Mouse (Mus musculus): Measurements from ENCODE around the gene Arl4a. TPM values are rescaled to one million over a fixed set of nuclear protein-coding genes. Genes with fewer than 3 reads are reported as not detected.
A peak's percentile ranks its signal among the peaks of the same experiment; 100 is the strongest.

Gene Arl4a
- polyA plus RNA-seq (2016; fragmentation: Nextera tagmentation; extraction: Ambion mirVana) = 90.7 and 105 TPM in 2 replicates

GRCm38 (mm10) chr12:40037876-40038463, at the start of gene Arl4a:
TSS of gene Arl4a (minus strand) at chr12:40038025.
- peak within 1 kb of the TSS; percentile 92 for H3K27ac ChIP-seq
- WGBS = under 1% methylated on average over 68 of the region's 68 CpGs
- peak within 1 kb of the TSS; percentile 74 for H3K9ac ChIP-seq
- H3K4me1 ChIP-seq = peaks cover 10% of the 10 kb centered on the region
- peak; percentile 92 for ATAC-seq (ENCODE audit: low FRiP score)
- H3K36me3 ChIP-seq = no peaks in the 10 kb centered on the region
- no peaks in the 10 kb centered on the region for H3K9me3 ChIP-seq (replicated peaks)
- peak within 1 kb of the TSS; percentile 69 for H3K4me2 ChIP-seq (replicated peaks)
- no peaks in the 10 kb centered on the region for H3K27me3 ChIP-seq
- H3K4me3 ChIP-seq = peak within 1 kb of the TSS; percentile 88

- no peaks in the 10 kb centered on the region for H3K27me3 ChIP-seq
- no peak overlapping the region for H3K4me3 ChIP-seq
- no peak for ATAC-seq (ENCODE audit: low FRiP score)
- no peaks in the 10 kb centered on the region for H3K4me1 ChIP-seq
- WGBS = 75% methylated on average over 5 of the region's 5 CpGs
- H3K4me2 ChIP-seq (replicated peaks) = no peak overlapping the region
- no peak overlapping the region for H3K27ac ChIP-seq
- H3K9me3 ChIP-seq (replicated peaks) = no peaks in the 10 kb centered on the region
- H3K36me3 ChIP-seq = no peaks in the 10 kb centered on the region
- no peak overlapping the region for H3K9ac ChIP-seq
Observed at GRCm38 (mm10) chr12:40085731-40086322, 48.0 kb upstream of the Arl4a start.

DNA sequence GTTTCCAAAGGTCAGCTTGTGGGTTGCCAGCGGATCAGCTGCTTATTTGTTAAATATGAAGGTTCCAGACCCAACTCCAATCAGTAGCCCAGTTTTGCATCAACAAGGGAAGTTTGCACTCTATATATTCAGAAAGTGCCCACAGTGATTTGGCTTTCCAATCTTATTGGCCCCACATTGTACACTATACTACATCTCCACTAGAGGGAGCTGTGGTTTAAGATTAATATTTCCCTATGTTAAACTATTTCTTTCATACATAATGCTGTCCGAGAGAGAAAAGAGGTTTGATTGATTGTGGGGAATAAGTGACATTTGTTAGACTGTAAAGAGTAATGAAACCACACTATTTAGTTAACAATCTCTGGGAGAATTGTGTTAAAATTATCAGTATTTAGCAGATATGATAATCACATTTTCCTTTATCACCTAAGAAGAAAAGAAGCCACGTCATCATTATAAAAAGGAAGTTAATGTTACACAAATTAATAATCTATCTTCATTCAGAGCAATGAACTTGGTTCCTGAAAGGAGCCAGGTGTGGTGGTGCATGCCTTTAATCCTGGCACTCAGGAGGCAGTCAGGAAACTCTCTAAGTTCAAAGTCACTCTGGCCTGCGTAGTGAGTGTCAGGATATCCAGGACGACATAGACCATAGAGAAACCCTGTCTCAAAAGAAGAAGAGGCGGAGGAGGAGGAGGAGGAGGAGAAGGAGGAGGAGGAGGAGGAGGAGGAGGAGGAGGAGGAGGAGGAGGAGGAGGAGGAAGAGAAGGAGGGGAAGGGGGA, 44.8 kb upstream of the Arl4a start:
- H3K4me3 ChIP-seq = no peak overlapping the region
- H3K4me2 ChIP-seq (replicated peaks) = no peak overlapping the region
- no peak overlapping the region for H3K27ac ChIP-seq
- no peaks in the 10 kb centered on the region for H3K36me3 ChIP-seq
- H3K9ac ChIP-seq = no peak overlapping the region
- no peaks in the 10 kb centered on the region for H3K9me3 ChIP-seq (replicated peaks)
- ATAC-seq (ENCODE audit: low FRiP score) = no peak
- 58% methylated on average over 5 of the region's 6 CpGs for WGBS
- no peaks in the 10 kb centered on the region for H3K4me1 ChIP-seq
- H3K27me3 ChIP-seq = no peaks in the 10 kb centered on the region

DNA sequence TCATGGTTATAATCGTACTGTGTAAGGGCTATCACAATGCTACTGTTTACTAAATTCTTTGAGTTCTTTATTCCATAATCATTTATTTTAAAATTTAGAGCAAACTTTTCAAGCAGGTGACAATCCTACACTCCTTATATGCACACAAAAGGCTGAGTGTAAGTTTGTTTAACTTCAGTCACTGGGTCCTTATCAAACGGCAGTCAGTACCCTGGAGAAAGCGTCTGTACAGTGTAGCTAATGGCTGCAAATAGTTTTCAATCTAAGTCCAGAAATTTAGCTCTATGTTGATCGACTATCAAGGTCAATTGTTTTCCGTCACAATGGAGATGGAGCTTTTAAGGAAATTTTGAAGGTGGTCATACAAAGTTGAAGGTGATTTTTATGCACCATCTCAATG, 44.2 kb upstream of the Arl4a start:
- Histone ChIP-seq H3K9ac (no peak overlapping the region), H3K27me3 (no peaks in the 10 kb centered on the region), H3K4me2 (replicated peaks) (no peak overlapping the region), H3K4me3 (no peak overlapping the region), H3K27ac (no peak overlapping the region), H3K4me1 (no peaks in the 10 kb centered on the region), H3K9me3 (replicated peaks) (no peaks in the 10 kb centered on the region), H3K36me3 (no peaks in the 10 kb centered on the region)
- WGBS = 80% methylated on average over 5 of the region's 5 CpGs
- ATAC-seq (ENCODE audit: low FRiP score) = no peak

- no peak overlapping the region for H3K4me2 ChIP-seq (replicated peaks)
- H3K27ac ChIP-seq = no peak overlapping the region
- no peaks in the 10 kb centered on the region for H3K36me3 ChIP-seq
- no peak overlapping the region for H3K9ac ChIP-seq
- H3K4me1 ChIP-seq = no peaks in the 10 kb centered on the region
- ATAC-seq (ENCODE audit: low FRiP score) = no peak
- 69% methylated on average over 5 of the region's 5 CpGs for WGBS
- H3K4me3 ChIP-seq = no peak overlapping the region
- no peaks in the 10 kb centered on the region for H3K27me3 ChIP-seq
- no peaks in the 10 kb centered on the region for H3K9me3 ChIP-seq (replicated peaks)
Observed at GRCm38 (mm10) chr12:40073660-40074059, 35.8 kb upstream of the Arl4a start.

DNA sequence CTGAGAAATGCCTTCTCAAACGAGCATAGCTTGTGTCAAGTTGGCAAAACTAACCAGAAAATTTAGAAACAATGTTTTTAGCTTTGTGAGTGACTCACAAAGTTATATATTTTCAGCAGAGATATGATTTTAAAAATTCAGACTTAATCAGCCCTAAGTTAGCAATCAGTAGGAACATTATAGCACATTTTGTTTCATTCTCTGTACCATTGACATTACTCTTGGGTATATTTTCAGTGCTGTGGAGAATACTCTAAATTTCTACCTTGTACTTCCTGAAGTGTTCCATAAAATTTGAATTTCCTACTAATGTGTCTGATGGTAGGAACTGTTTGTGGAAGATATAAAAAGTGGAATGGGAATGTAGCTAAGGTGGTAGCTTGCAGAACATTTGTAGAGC, 9.2 kb upstream of the Arl4a start:
- no peaks in the 10 kb centered on the region for H3K9me3 ChIP-seq (replicated peaks)
- WGBS = 71% methylated on average over 1 of the region's 1 CpGs
- no peaks in the 10 kb centered on the region for H3K36me3 ChIP-seq
- H3K27ac ChIP-seq = no peak overlapping the region
- H3K4me3 ChIP-seq = no peak overlapping the region
- H3K9ac ChIP-seq = no peak overlapping the region
- H3K27me3 ChIP-seq = no peaks in the 10 kb centered on the region
- ATAC-seq (ENCODE audit: low FRiP score) = no peak
- H3K4me1 ChIP-seq = no peaks in the 10 kb centered on the region
- no peak overlapping the region for H3K4me2 ChIP-seq (replicated peaks)

- Histone ChIP-seq H3K27ac (no peak overlapping the region), H3K4me3 (no peak overlapping the region), H3K4me2 (replicated peaks) (no peak overlapping the region), H3K36me3 (no peaks in the 10 kb centered on the region), H3K9me3 (replicated peaks) (no peaks in the 10 kb centered on the region), H3K27me3 (no peaks in the 10 kb centered on the region), H3K4me1 (no peaks in the 10 kb centered on the region), H3K9ac (no peak overlapping the region)
- 84% methylated on average over 8 of the region's 8 CpGs for WGBS
- no peak for ATAC-seq (ENCODE audit: low FRiP score)
Observed at GRCm38 (mm10) chr12:40043816-40044585, 6.2 kb upstream of the Arl4a start.

DNA sequence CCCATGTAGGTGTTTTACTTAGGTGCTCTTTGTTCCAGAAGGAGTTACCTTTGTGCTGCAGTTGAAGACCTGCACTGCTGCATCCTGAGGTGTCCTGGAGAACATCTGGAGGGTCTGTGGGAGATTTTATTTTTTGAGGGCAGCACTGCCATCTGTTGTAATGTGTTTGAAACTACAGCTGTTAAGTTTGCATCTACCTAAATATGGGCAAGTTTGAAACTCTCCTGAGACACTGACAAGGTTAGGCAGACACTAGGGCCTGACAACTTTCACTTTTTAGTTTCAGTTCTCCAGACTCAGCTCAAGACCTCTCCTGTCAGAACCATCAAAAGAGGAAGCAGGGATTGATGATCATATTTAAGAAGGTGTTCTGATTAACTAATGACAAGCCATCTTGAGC, 2.2 kb upstream of the Arl4a start:
- Histone ChIP-seq H3K36me3 (no peaks in the 10 kb centered on the region), H3K4me3 (no peak overlapping the region), H3K4me2 (replicated peaks) (no peak overlapping the region), H3K27ac (no peak overlapping the region), H3K27me3 (no peaks in the 10 kb centered on the region), H3K9ac (no peak overlapping the region), H3K9me3 (replicated peaks) (no peaks in the 10 kb centered on the region), H3K4me1 (peaks cover 10% of the 10 kb centered on the region)
- ATAC-seq (ENCODE audit: low FRiP score) = no peak

GRCm38 (mm10) chr12:40037226-40037813, 505 bp downstream of the Arl4a start:
- H3K9me3 ChIP-seq (replicated peaks) = no peaks in the 10 kb centered on the region
- no peaks in the 10 kb centered on the region for H3K27me3 ChIP-seq
- H3K36me3 ChIP-seq = no peaks in the 10 kb centered on the region
- peak overlapping the region; percentile 92 for H3K27ac ChIP-seq
- H3K4me2 ChIP-seq (replicated peaks) = peak overlapping the region; percentile 69
- ATAC-seq (ENCODE audit: low FRiP score) = peak; percentile 99
- peak overlapping the region; percentile 74 for H3K9ac ChIP-seq
- under 1% methylated on average over 44 of the region's 60 CpGs for WGBS
- peaks cover 10% of the 10 kb centered on the region for H3K4me1 ChIP-seq
- peak overlapping the region; percentile 88 for H3K4me3 ChIP-seq

- WGBS = 5% methylated on average over 11 of the region's 11 CpGs
- no peaks in the 10 kb centered on the region for H3K27me3 ChIP-seq
- peak overlapping the region; percentile 92 for H3K27ac ChIP-seq
- peak overlapping the region; percentile 69 for H3K4me2 ChIP-seq (replicated peaks)
- peak overlapping the region; percentile 74 for H3K9ac ChIP-seq
- H3K36me3 ChIP-seq = no peaks in the 10 kb centered on the region
- peak overlapping the region; percentile 88 for H3K4me3 ChIP-seq
- H3K9me3 ChIP-seq (replicated peaks) = no peaks in the 10 kb centered on the region
- no peak for ATAC-seq (ENCODE audit: low FRiP score)
- peaks cover 10% of the 10 kb centered on the region for H3K4me1 ChIP-seq
Observed at GRCm38 (mm10) chr12:40036666-40037065, 1.2 kb downstream of the Arl4a start.

DNA sequence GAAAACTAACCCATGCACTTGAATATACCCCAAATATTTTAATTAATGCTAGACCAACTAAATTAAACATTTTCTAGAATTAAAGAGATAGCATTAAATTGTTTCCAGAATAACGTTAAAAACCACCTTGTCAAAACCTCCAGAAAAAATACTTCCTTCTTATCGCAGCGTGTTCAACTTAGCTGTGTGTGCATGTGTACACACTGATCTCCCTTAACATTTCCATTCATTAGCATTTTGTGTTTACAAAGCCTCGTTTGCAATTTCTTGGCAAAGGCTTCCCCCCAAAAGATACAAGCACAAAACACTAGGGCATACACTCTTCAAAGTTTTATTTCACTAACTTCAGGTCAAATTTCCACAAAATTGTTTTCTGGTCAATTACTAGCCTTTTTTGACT, 2.3 kb downstream of the Arl4a start:
- H3K9me3 ChIP-seq (replicated peaks) = 0 out of 2 replicates have a peak, but pooled peaks cover 3% of the 10 kb centered on the region
- peaks cover 10% of the 10 kb centered on the region for H3K4me1 ChIP-seq
- H3K27me3 ChIP-seq = no peaks in the 10 kb centered on the region
- peak overlapping the region; percentile 88 for H3K4me3 ChIP-seq
- H3K4me2 ChIP-seq (replicated peaks) = peak overlapping the region; percentile 69
- no peak for ATAC-seq (ENCODE audit: low FRiP score)
- 65% methylated on average over 4 of the region's 4 CpGs for WGBS
- H3K27ac ChIP-seq = no peak overlapping the region
- H3K9ac ChIP-seq = no peak overlapping the region
- H3K36me3 ChIP-seq = no peaks in the 10 kb centered on the region

- H3K4me3 ChIP-seq = no peak overlapping the region
- 0 out of 2 replicates have a peak, but pooled peaks cover 3% of the 10 kb centered on the region for H3K9me3 ChIP-seq (replicated peaks)
- H3K4me1 ChIP-seq = no peaks in the 10 kb centered on the region
- ATAC-seq (ENCODE audit: low FRiP score) = no peak
- no peak overlapping the region for H3K9ac ChIP-seq
- H3K4me2 ChIP-seq (replicated peaks) = no peak overlapping the region
- 88% methylated on average over 4 of the region's 4 CpGs for WGBS
- no peaks in the 10 kb centered on the region for H3K36me3 ChIP-seq
- H3K27ac ChIP-seq = no peak overlapping the region
- no peaks in the 10 kb centered on the region for H3K27me3 ChIP-seq
Observed at GRCm38 (mm10) chr12:40029201-40029600, 8.6 kb downstream of the Arl4a start.

Measured in hindbrain, embryonic 12.5 days (tissue).